Mouse (Mus musculus) hindbrain, postnatal 0 days (tissue): ENCODE measurements at regions not wholly inside any gene's neighbourhood (a gene's known extent, or its start where the extent isn't known, plus 50 kb on each side); places are given as distances from the start of the nearest gene placed in this dataset.
A peak's percentile ranks its signal among the peaks of the same experiment; 100 is the strongest.

Experiments
- ATAC-seq: fragments of 200-750 bp; cut with Nextera tagmentation; 2 replicates; pipeline ENCODE4 v1.8.0; 2017; ENCODE audit warnings: mild to moderate bottlenecking, moderate TSS enrichment, moderate library complexity
- DNase-seq: peaks from one replicate; pipeline ENCODE4 v3.0.0-alpha.2; 2015; ENCODE audit warnings: low spot score
- H3K27ac ChIP-seq: fragments of 300-500 bp; sonication (generic); 2 replicates; pipeline ENCODE4 v1.5.1; 2014; ENCODE audit warnings: mild to moderate bottlenecking
- H3K27me3 ChIP-seq: fragments of 300-500 bp; sonication (generic); 2 replicates; pipeline ENCODE4 v1.6.1; 2014; ENCODE audit warnings: low read length, mixed read lengths; ENCODE audit not compliant: insufficient read depth
- H3K36me3 ChIP-seq: fragments of 300-500 bp; sonication (generic); 2 replicates; pipeline ENCODE4 v1.6.1; 2014; ENCODE audit warnings: low read length, mixed read lengths; ENCODE audit not compliant: insufficient read depth
- H3K4me1 ChIP-seq: fragments of 300-500 bp; sonication (generic); 2 replicates; pipeline ENCODE4 v1.6.1; 2014; ENCODE audit warnings: antibody characterized with exemption, low read length, mixed read lengths; ENCODE audit not compliant: insufficient read depth
- H3K4me2 ChIP-seq: fragments of 300-500 bp; sonication (generic); 2 replicates; pipeline ENCODE4 v1.6.1; 2014; ENCODE audit warnings: low read depth, mild to moderate bottlenecking, low read length, moderate library complexity, mixed read lengths
- H3K4me3 ChIP-seq: fragments of 300-500 bp; sonication (generic); 2 replicates; pipeline ENCODE4 v1.5.1; 2014; ENCODE audit warnings: low read length
- H3K9ac ChIP-seq: fragments of 300-500 bp; sonication (generic); replicated peaks from 2 replicates; pipeline ENCODE4 v1.6.1; 2014; ENCODE audit warnings: mild to moderate bottlenecking, low read length, moderate library complexity, mixed read lengths
- H3K9me3 ChIP-seq: fragments of 300-500 bp; sonication (generic); 2 replicates; pipeline ENCODE4 v1.6.1; 2016; ENCODE audit warnings: low read length, mixed read lengths
- CTCF ChIP-seq: IDR thresholded peaks from 2 replicates; pipeline ENCODE4 v1.5.1; 2016; ENCODE audit warnings: antibody characterized with exemption, control low read depth, low read depth
- WGBS: fragments of 180-500 bp; shearing (Covaris S2); extraction: QIAGEN DNeasy Blood & Tissue Kit; methylation state at CpG from one replicate; pipeline ENCODE4 v1.1.7; 2014; 5-methylcytosine and 5-hydroxymethylcytosine counted together

- H3K4me2 ChIP-seq = no peak overlapping the region
- ATAC-seq = no peak
- H3K4me1 ChIP-seq = no peaks in the 10 kb centered on the region
- H3K36me3 ChIP-seq = no peaks in the 10 kb centered on the region
- H3K4me3 ChIP-seq = no peak overlapping the region
- 93% methylated on average over 6 of the region's 6 CpGs for WGBS
- no peak overlapping the region for H3K9ac ChIP-seq
- no peak for TF ChIP-seq CTCF
- no peak overlapping the region for H3K27ac ChIP-seq
- H3K9me3 ChIP-seq = no peaks in the 10 kb centered on the region
- no peaks in the 10 kb centered on the region for H3K27me3 ChIP-seq
- no peak for DNase-seq
Observed at GRCm38 (mm10) chr1:185866612-185867011, 250.5 kb downstream of the Lyplal1 start.

- no peaks in the 10 kb centered on the region for H3K27me3 ChIP-seq
- ATAC-seq (no peak), DNase-seq (no peak)
- no peak overlapping the region for H3K27ac ChIP-seq
- no peak overlapping the region for H3K9ac ChIP-seq
- no peaks in the 10 kb centered on the region for H3K4me1 ChIP-seq
- no peak for TF ChIP-seq CTCF
- no peak overlapping the region for H3K4me2 ChIP-seq
- no peaks in the 10 kb centered on the region for H3K9me3 ChIP-seq
- no peaks in the 10 kb centered on the region for H3K36me3 ChIP-seq
- 85% methylated on average over 4 of the region's 4 CpGs for WGBS
- no peak overlapping the region for H3K4me3 ChIP-seq
Observed at GRCm38 (mm10) chr1:185867018-185867417, 250.1 kb downstream of the Lyplal1 start.

- H3K4me3 ChIP-seq = no peak overlapping the region
- DNase-seq = peak; percentile 73
- WGBS = 60% methylated on average over 4 of the region's 4 CpGs
- H3K4me1 ChIP-seq = no peaks in the 10 kb centered on the region
- H3K9ac ChIP-seq = no peak overlapping the region
- ATAC-seq = peak; percentile 84
- H3K27ac ChIP-seq = no peak overlapping the region
- no peak for TF ChIP-seq CTCF
- H3K27me3 ChIP-seq = no peaks in the 10 kb centered on the region
- no peaks in the 10 kb centered on the region for H3K9me3 ChIP-seq
- H3K4me2 ChIP-seq = no peak overlapping the region
- no peaks in the 10 kb centered on the region for H3K36me3 ChIP-seq
Observed at GRCm38 (mm10) chr1:185868721-185869120, 248.4 kb downstream of the Lyplal1 start.

GRCm38 (mm10) chr1:185887031-185887430 is 230.1 kb downstream of the Lyplal1 start:
- Histone ChIP-seq H3K4me3 (no peak overlapping the region), H3K9me3 (no peaks in the 10 kb centered on the region), H3K27ac (no peak overlapping the region), H3K36me3 (no peaks in the 10 kb centered on the region), H3K4me2 (no peak overlapping the region), H3K27me3 (no peaks in the 10 kb centered on the region), H3K4me1 (no peaks in the 10 kb centered on the region), H3K9ac (no peak overlapping the region)
- DNase-seq (no peak), ATAC-seq (no peak)
- TF ChIP-seq CTCF = no peak
- 100% methylated on average over 1 of the region's 1 CpGs for WGBS

DNA sequence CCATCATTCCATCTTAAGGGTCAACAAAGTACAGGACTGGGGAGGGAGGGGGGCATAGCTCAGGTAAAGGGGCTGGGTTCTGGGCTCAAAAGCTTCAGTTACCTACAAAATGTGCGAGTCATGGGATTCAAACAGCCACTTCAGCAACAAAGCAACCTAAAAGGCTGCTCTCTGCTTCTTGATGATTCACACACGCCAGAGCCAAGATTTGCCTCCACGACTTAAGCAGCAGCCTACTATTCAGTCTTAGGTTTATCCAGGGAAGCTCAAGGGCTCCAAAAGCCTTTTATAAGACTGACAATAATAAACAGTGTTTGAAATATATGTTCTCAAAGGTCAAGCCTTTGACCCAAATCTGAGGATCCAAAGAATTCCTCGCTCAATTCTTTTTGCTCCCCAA is 225.3 kb downstream of the Lyplal1 start:
- H3K36me3 ChIP-seq = no peaks in the 10 kb centered on the region
- no peaks in the 10 kb centered on the region for H3K4me1 ChIP-seq
- TF ChIP-seq CTCF = no peak
- H3K4me2 ChIP-seq = no peak overlapping the region
- WGBS = 77% methylated on average over 4 of the region's 4 CpGs
- DNase-seq = no peak
- H3K27me3 ChIP-seq = no peaks in the 10 kb centered on the region
- H3K9ac ChIP-seq = no peak overlapping the region
- H3K27ac ChIP-seq = no peak overlapping the region
- no peak for ATAC-seq
- H3K4me3 ChIP-seq = no peak overlapping the region
- no peaks in the 10 kb centered on the region for H3K9me3 ChIP-seq

DNA sequence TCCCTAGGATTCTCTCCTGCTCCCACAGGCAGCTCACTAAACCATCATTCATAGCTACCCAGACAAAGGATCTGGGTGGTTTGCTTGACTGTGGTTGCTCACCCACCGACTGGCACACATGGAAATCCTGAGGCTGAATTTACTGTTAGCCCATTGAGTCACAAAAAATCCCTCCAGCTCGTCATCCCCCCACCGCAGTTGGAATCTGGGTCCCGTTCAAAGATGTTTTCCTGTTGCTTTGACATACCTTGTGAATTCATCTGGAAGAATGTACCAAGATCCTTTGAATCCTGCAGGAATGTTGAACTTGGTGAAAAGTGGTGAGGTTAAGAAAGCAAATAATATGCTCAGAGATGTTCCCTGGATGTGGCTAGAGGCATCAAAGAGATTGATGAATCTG is 223.7 kb downstream of the Lyplal1 start:
- no peak overlapping the region for H3K9ac ChIP-seq
- no peaks in the 10 kb centered on the region for H3K36me3 ChIP-seq
- TF ChIP-seq CTCF = no peak
- no peaks in the 10 kb centered on the region for H3K4me1 ChIP-seq
- 58% methylated on average over 4 of the region's 4 CpGs for WGBS
- no peak overlapping the region for H3K4me2 ChIP-seq
- H3K27ac ChIP-seq = no peak overlapping the region
- H3K27me3 ChIP-seq = no peaks in the 10 kb centered on the region
- H3K9me3 ChIP-seq = no peaks in the 10 kb centered on the region
- DNase-seq = no peak
- ATAC-seq = no peak
- no peak overlapping the region for H3K4me3 ChIP-seq

DNA sequence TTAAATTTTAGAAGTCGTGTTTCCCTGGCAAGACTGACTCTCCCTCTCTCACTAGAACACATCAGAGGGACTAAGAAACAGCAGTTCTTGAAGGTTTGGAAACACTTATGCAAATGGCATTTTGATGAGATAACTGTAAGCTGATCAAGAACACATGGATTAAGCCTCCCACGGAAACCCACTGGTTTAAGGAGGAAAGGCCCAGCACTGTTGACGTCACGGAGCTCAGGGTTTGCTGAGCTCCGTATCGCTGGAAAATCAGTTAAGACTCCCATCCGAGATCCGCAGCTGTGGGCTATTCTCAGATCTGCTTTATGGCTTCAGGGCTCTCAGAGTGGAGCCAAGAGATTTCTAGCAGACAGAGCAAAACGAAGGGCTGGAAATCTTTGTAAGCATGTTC is 218.6 kb downstream of the Lyplal1 start:
- WGBS = 56% methylated on average over 9 of the region's 9 CpGs
- no peak for TF ChIP-seq CTCF
- Histone ChIP-seq H3K4me2 (no peak overlapping the region), H3K9ac (no peak overlapping the region), H3K27ac (no peak overlapping the region), H3K9me3 (no peaks in the 10 kb centered on the region), H3K4me1 (no peaks in the 10 kb centered on the region), H3K27me3 (no peaks in the 10 kb centered on the region), H3K36me3 (no peaks in the 10 kb centered on the region), H3K4me3 (no peak overlapping the region)
- no peak for DNase-seq
- ATAC-seq = no peak
